Mouse (Mus musculus) MEL (cell line): ENCODE measurements around the gene Snx4. TPM values are rescaled to one million over a fixed set of nuclear protein-coding genes. Genes with fewer than 3 reads are reported as not detected.
"Not testable (repeated sequence)": the region's sequence is repeated elsewhere in the genome, so short reads cannot be mapped to it uniquely, and the experiment has no call there.

Experiments
- DNase-seq: peaks from one replicate; pipeline ENCODE4 v3.0.0; 2011; ENCODE audit warnings: low read depth, low spot score
- H3K27ac ChIP-seq: 2 replicates; pipeline ENCODE4 v1.5.1; 2012; ENCODE audit warnings: low read depth, mild to moderate bottlenecking, control low read depth, low read length, moderate library complexity; ENCODE audit not compliant: control insufficient read depth
- H3K27me3 ChIP-seq, 2 experiments: fragments of 150-350 bp in 1 of 2; sonication (generic) in 1 of 2; 2 replicates each; pipeline ENCODE4 v1.6.1; 2012; ENCODE audit warnings: low read length in 2 of 2, mild to moderate bottlenecking in 2 of 2, improper control_type of control experiment in 1 of 2, moderate library complexity in 1 of 2; ENCODE audit not compliant: insufficient read depth in 2 of 2, control insufficient read depth in 1 of 2
- H3K36me3 ChIP-seq, 2 experiments: 2 replicates each; pipeline ENCODE4 v1.6.1; 2012 to 2014; ENCODE audit warnings: low read length in 2 of 2, improper control_type of control experiment in 1 of 2, inconsistent platforms in 1 of 2, mild to moderate bottlenecking in 1 of 2; ENCODE audit not compliant: insufficient read depth in 2 of 2, control insufficient read depth in 1 of 2
- H3K4me1 ChIP-seq, 2 experiments: fragments of 150-350 bp in 1 of 2; sonication (generic) in 1 of 2; 2 replicates each; pipeline ENCODE4 v1.6.1; 2012; ENCODE audit warnings: low read length in 2 of 2, improper control_type of control experiment in 1 of 2, mild to moderate bottlenecking in 1 of 2; ENCODE audit not compliant: insufficient read depth in 2 of 2, control insufficient read depth in 1 of 2
- H3K4me3 ChIP-seq, 2 experiments: fragments of 150-350 bp in 1 of 2; sonication (generic) in 1 of 2; 2 replicates each; pipeline ENCODE4 v1.5.1; 2012; ENCODE audit warnings: low read depth in 2 of 2, low read length in 2 of 2, mild to moderate bottlenecking in 2 of 2, moderate library complexity in 2 of 2, control low read depth in 1 of 2, improper control_type of control experiment in 1 of 2; ENCODE audit not compliant: control insufficient read depth in 1 of 2, insufficient read depth in 1 of 2
- H3K79me2 ChIP-seq: 2 replicates; pipeline ENCODE4 v1.6.1; 2012; ENCODE audit warnings: mild to moderate bottlenecking, low read length, moderate library complexity; ENCODE audit not compliant: control insufficient read depth, poor library complexity, insufficient read depth
- H3K9ac ChIP-seq: 2 replicates; pipeline ENCODE4 v1.6.1; 2012; ENCODE audit warnings: low read depth, mild to moderate bottlenecking, control low read depth, low read length, moderate library complexity; ENCODE audit not compliant: control insufficient read depth, poor library complexity, severe bottlenecking
- H3K9me3 ChIP-seq: fragments of 150-350 bp; sonication (generic); replicated peaks from 2 replicates; pipeline ENCODE4 v1.6.1; 2012; ENCODE audit warnings: mild to moderate bottlenecking, low read length, improper control_type of control experiment, moderate library complexity; ENCODE audit not compliant: insufficient read depth
- BHLHE40 ChIP-seq: IDR thresholded peaks from 2 replicates; pipeline ENCODE4 v1.6.1; 2012; ENCODE audit warnings: low read depth, mild to moderate bottlenecking, inconsistent platforms, low read length, improper control_type of control experiment, borderline replicate concordance
- CHD1 ChIP-seq: IDR thresholded peaks from 2 replicates; pipeline ENCODE4 v1.6.1; 2012; ENCODE audit warnings: low read depth, mild to moderate bottlenecking, inconsistent platforms, low read length, improper control_type of control experiment
- ETS1 ChIP-seq: IDR thresholded peaks from 2 replicates; pipeline ENCODE4 v1.6.1; 2012; ENCODE audit warnings: low read depth, mild to moderate bottlenecking, inconsistent platforms, low read length, improper control_type of control experiment, moderate library complexity
- GATA1 ChIP-seq: IDR thresholded peaks from 2 replicates; pipeline ENCODE4 v1.6.1; 2011; ENCODE audit warnings: low read depth, low read length, improper control_type of control experiment
- HCFC1 ChIP-seq: IDR thresholded peaks from 2 replicates; pipeline ENCODE4 v1.6.1; 2012; ENCODE audit warnings: low read depth, mild to moderate bottlenecking, inconsistent platforms, low read length, improper control_type of control experiment, moderate library complexity
- JUND ChIP-seq: IDR thresholded peaks from 2 replicates; pipeline ENCODE4 v1.6.1; 2011; ENCODE audit warnings: low read depth, mild to moderate bottlenecking, improper control_type of control experiment, low read length
- KAT2A ChIP-seq: conservative IDR thresholded peaks from 2 replicates; pipeline ENCODE4 v1.6.1; 2012; ENCODE audit warnings: low read depth, low read length, improper control_type of control experiment, inconsistent platforms
- MAFK ChIP-seq: IDR thresholded peaks from 2 replicates; pipeline ENCODE4 v1.6.1; 2011; ENCODE audit warnings: low read depth, mild to moderate bottlenecking, low read length, improper control_type of control experiment, borderline replicate concordance
- MAZ ChIP-seq: IDR thresholded peaks from 2 replicates; pipeline ENCODE4 v1.6.1; 2012; ENCODE audit warnings: low read depth, mild to moderate bottlenecking, inconsistent platforms, low read length, improper control_type of control experiment
- MEF2A ChIP-seq: IDR thresholded peaks from 2 replicates; pipeline ENCODE4 v1.6.1; 2014; ENCODE audit warnings: low read depth, mild to moderate bottlenecking, inconsistent platforms, low read length, improper control_type of control experiment; ENCODE audit not compliant: poor library complexity, insufficient replicate concordance, severe bottlenecking; ENCODE audit errors: extremely low read depth
- MYC ChIP-seq: IDR thresholded peaks from 2 replicates; pipeline ENCODE4 v1.6.1; 2011; ENCODE audit warnings: low read depth, mild to moderate bottlenecking, low read length, improper control_type of control experiment, moderate library complexity
- NELFE ChIP-seq: IDR thresholded peaks from 2 replicates; pipeline ENCODE4 v1.6.1; 2011; ENCODE audit warnings: low read depth, low read length, improper control_type of control experiment
- NRF1 ChIP-seq: IDR thresholded peaks from 2 replicates; pipeline ENCODE4 v1.6.1; 2014; ENCODE audit warnings: low read depth, mild to moderate bottlenecking, inconsistent platforms, low read length, improper control_type of control experiment, moderate library complexity; ENCODE audit not compliant: poor library complexity, insufficient read depth, severe bottlenecking
- POLR2A ChIP-seq, 2 experiments: IDR thresholded peaks; 2 replicates each; pipeline ENCODE4 v1.6.1; 2011 to 2012; ENCODE audit warnings: low read length in 2 of 2, mild to moderate bottlenecking in 2 of 2, control low read depth in 1 of 2, improper control_type of control experiment in 1 of 2, low read depth in 1 of 2, moderate library complexity in 1 of 2; ENCODE audit not compliant: control insufficient read depth in 1 of 2, insufficient read depth in 1 of 2, poor library complexity in 1 of 2
- POLR2AphosphoS2 ChIP-seq: IDR thresholded peaks from 2 replicates; pipeline ENCODE4 v1.6.1; 2011; ENCODE audit warnings: low read length, improper control_type of control experiment
- RAD21 ChIP-seq: IDR thresholded peaks from 2 replicates; pipeline ENCODE4 v1.6.1; 2011; ENCODE audit warnings: mild to moderate bottlenecking, low read depth, low read length, improper control_type of control experiment
- TAL1 ChIP-seq: IDR thresholded peaks from 2 replicates; pipeline ENCODE4 v1.6.1; 2012; ENCODE audit warnings: mild to moderate bottlenecking, inconsistent platforms, low read length, moderate library complexity, mixed read lengths
- TBP ChIP-seq: IDR thresholded peaks from 2 replicates; pipeline ENCODE4 v1.8.0; 2011; ENCODE audit warnings: low read depth, low read length, improper control_type of control experiment
- TCF12 ChIP-seq: IDR thresholded peaks from 2 replicates; pipeline ENCODE4 v1.6.1; 2014; ENCODE audit warnings: low read depth, mild to moderate bottlenecking, inconsistent platforms, low read length, improper control_type of control experiment, moderate library complexity
- USF1 ChIP-seq: IDR thresholded peaks from 2 replicates; pipeline ENCODE4 v1.6.1; 2014; ENCODE audit warnings: low read depth, mild to moderate bottlenecking, inconsistent platforms, low read length, improper control_type of control experiment, moderate library complexity
- USF2 ChIP-seq, 2 experiments: IDR thresholded peaks; 2 replicates each; pipeline ENCODE4 v1.6.1; 2011 to 2012; ENCODE audit warnings: improper control_type of control experiment in 2 of 2, low read length in 2 of 2, borderline replicate concordance in 1 of 2, inconsistent platforms in 1 of 2, low read depth in 1 of 2, mild to moderate bottlenecking in 1 of 2; ENCODE audit not compliant: insufficient read depth in 1 of 2
- ZC3H11A ChIP-seq: IDR thresholded peaks from 2 replicates; pipeline ENCODE4 v1.6.1; 2012; ENCODE audit warnings: low read depth, mild to moderate bottlenecking, inconsistent platforms, low read length, improper control_type of control experiment
- ZMIZ1 ChIP-seq: IDR thresholded peaks from 2 replicates; pipeline ENCODE4 v1.6.1; 2012; ENCODE audit warnings: low read depth, mild to moderate bottlenecking, inconsistent platforms, low read length, improper control_type of control experiment, moderate library complexity
- ZNF384 ChIP-seq: IDR thresholded peaks from 2 replicates; pipeline ENCODE4 v1.6.1; 2012; ENCODE audit warnings: low read depth, mild to moderate bottlenecking, inconsistent platforms, low read length, improper control_type of control experiment
- polyA plus RNA-seq, 2 experiments: library from polyadenylated mRNA; stranded (reverse) in 1 of 2; unstranded in 1 of 2; fragments of >175 nt in 1 of 2; fragments of >200 nt in 1 of 2; gene quantifications; 2 replicates each; pipeline versions ENCODE4 v1.2.1 to v1.2.4; 2012; ENCODE audit warnings: low replicate concordance in 2 of 2, low read depth in 1 of 2; ENCODE audit not compliant: insufficient read length in 2 of 2, insufficient read depth in 1 of 2, missing spikeins in 1 of 2
- total RNA-seq: library from RNA; depleted of rRNA; stranded (reverse); fragments of 300-350 nt; gene quantifications from 2 replicates; pipeline ENCODE4 v1.2.3, GENCODE M21; 2012

The Snx4 gene
- total and polyA plus RNA-seq, 3 experiments = 34.7 to 36.1 TPM; not detected in 1

DNA sequence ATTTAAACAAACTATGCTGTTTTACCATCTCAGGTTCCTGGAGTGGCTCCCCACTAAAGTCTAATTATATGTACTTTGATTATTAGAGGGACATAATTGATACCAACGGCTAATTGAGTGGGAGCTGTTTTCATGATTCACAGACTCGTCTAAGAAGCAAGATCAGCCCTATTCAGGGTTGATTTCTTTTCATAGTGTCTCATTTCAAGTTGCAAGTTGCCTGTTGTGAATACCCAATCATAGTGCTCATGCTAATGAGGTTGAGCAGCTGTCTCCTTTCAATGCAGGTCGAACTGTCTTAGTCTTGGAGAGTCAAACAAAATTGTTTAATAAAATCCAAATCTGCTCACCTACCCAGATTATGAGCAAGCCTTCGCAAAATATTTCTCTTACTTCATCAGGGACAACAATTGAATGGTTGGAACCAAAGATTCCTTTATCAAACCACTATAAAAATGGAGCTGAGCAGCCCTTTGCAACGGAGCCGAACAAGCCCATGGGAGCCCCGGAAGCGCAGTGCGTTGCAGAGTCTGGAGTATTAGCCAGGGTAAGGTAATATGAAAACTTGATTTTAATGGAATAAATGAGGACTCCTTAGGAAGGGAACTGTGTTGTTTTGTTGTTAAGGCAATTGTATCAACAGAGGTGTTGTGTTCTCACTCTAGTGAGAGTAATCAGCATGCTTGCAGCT is 34.8 kb upstream of the Snx4 start:
- Histone ChIP-seq H3K79me2 (no peaks in the 10 kb centered on the region), H3K36me3 (peaks cover 0 to 2% of the 10 kb centered on the region in 2 experiments; a peak in 1 of 4 replicates), H3K9me3 (no peaks in the 10 kb centered on the region), H3K4me3 (no peak overlapping the region), H3K4me1 (no peaks in the 10 kb centered on the region), H3K27me3 (no peaks in the 10 kb centered on the region), H3K9ac (no peak overlapping the region), H3K27ac (no peak overlapping the region)
- TF ChIP-seq MAFK (no peak), RAD21 (no peak), KAT2A (no peak), MYC (no peak), TAL1 (no peak), TCF12 (no peak), ETS1 (no peak), USF1 (no peak), JUND (no peak), NELFE (no peak), MAZ (no peak), GATA1 (no peak), ZMIZ1 (no peak), POLR2AphosphoS2 (no peak)
- no peak for DNase-seq

- not testable (repeated sequence) for H3K27me3 ChIP-seq, H3K9ac ChIP-seq, H3K4me1 ChIP-seq, H3K9me3 ChIP-seq, H3K79me2 ChIP-seq, H3K27ac ChIP-seq, H3K36me3 ChIP-seq, DNase-seq, H3K4me3 ChIP-seq
These were observed 33.6 kb upstream of the Snx4 start for GRCm38 (mm10) chr16:33217553-33218085.

DNA sequence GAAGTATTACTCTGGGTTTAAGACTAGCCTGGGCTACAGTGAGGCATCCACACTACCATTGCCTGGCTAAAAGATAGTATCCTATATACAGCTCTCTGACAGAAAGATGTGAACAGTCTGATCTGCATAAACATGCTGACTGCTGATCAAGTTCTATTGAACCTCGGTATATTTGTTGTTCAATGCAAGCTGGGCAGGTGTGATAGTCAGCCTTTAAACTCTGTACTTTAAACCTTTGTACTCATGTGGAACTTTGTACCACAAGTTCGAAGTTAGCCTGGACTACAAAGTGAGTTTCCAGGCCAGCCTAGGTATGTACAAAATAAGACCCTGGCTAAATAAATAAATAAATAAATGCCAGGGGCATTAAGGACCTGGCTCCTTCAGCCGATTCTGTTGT is 28.8 kb upstream of the Snx4 start:
- DNase-seq = no peak
- Histone ChIP-seq H3K4me1 (no peaks in the 10 kb centered on the region), H3K36me3 (no peaks in the 10 kb centered on the region), H3K27ac (no peak overlapping the region), H3K4me3 (no peak overlapping the region), H3K9ac (no peak overlapping the region), H3K27me3 (no peaks in the 10 kb centered on the region), H3K79me2 (no peaks in the 10 kb centered on the region), H3K9me3 (no peaks in the 10 kb centered on the region)
- TF ChIP-seq USF2 (IDR thresholded peaks at IDR 0.05; ENCODE audit: borderline replicate concordance in 1 of 2, insufficient read depth in 1 of 2, low read depth in 1 of 2, low read length in 2 of 2) (no peak), TBP (no peak), MEF2A (no peak), JUND (no peak), MYC (no peak), ZC3H11A (no peak), POLR2A (IDR thresholded peaks at IDR 0.05; ENCODE audit: control insufficient read depth in 1 of 2, insufficient read depth in 1 of 2, low read depth in 1 of 2, low read length in 2 of 2, poor library complexity in 1 of 2) (no peak), NRF1 (no peak), USF1 (no peak), CHD1 (no peak), BHLHE40 (no peak), HCFC1 (no peak), ZNF384 (no peak), MAFK (no peak), RAD21 (no peak), KAT2A (no peak), POLR2AphosphoS2 (no peak)
